Mouse (Mus musculus): ENCODE results near the gene Tpr. TPM values are rescaled to one million over a fixed set of nuclear protein-coding genes. Genes with fewer than 3 reads are reported as not detected.

Gene Tpr
- polyA plus RNA-seq, 1 experiment from 2014 or later, result 160 TPM

DNA sequence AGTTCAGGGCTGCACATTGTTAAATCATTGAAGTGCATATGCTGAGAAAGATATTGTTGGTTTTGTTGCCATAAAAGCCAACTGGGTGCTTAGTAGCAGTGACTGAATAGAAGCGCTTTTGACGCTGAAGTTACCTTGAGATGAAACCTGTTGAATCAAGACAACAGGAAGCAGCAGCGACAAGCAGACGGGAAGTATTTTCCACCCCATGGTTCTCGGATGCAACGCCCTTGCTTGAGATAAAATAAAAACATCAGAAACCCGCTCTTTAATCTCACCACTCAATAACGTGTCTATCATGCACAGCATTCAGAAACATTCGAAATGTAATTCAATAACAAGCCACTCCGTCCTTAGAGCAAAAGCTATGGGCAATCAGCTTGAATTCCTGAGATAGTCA lies 72.7 kb downstream of the Tpr start:
- H3K27me3 ChIP-seq (replicated peaks), result no peaks in the 10 kb centered on the region
- no peak overlapping the region for H3K4me3 ChIP-seq (replicated peaks)
- no peaks in the 10 kb centered on the region for H3K4me1 ChIP-seq (replicated peaks)
- 85% methylated on average over 10 of the region's 10 CpGs for WGBS
- no peaks in the 10 kb centered on the region for H3K36me3 ChIP-seq
- no peak overlapping the region for H3K27ac ChIP-seq
- no peak for ATAC-seq
- no peak overlapping the region for H3K9ac ChIP-seq
- H3K4me2 ChIP-seq (replicated peaks), result no peak overlapping the region
- no peaks in the 10 kb centered on the region for H3K9me3 ChIP-seq

DNA sequence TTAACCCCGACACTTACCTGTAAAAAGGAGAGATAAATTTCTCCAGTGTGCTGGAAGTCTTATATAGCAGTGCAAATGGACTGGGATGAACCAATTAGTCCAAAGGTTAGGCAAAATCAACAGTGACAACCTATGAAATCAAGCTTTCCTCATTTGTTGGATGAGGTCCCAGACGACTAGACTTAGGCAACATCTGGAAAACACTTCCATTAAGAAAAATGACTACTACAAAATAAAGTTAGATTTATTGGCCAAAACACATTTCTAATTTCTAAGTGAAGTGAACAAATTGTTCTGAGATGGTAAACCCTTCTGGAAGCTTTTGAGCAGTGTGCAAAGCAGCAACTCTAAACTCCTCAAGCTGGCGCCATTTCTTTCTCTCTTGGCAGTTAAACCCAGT lies 73.5 kb downstream of the Tpr start, which contains the start of gene Prg4:
Gene Prg4, minus strand, starts transcription at position 34 of the 400 bp plus-strand sequence.
- no peak within 1 kb of the TSS for H3K9ac ChIP-seq
- 79% methylated on average over 3 of the region's 3 CpGs for WGBS
- no peak within 1 kb of the TSS for H3K27ac ChIP-seq
- H3K9me3 ChIP-seq, result no peaks in the 10 kb centered on the region
- H3K27me3 ChIP-seq (replicated peaks), result no peaks in the 10 kb centered on the region
- no peak within 1 kb of the TSS for H3K4me2 ChIP-seq (replicated peaks)
- H3K36me3 ChIP-seq, result no peaks in the 10 kb centered on the region
- no peak within 1 kb of the TSS for H3K4me3 ChIP-seq (replicated peaks)
- H3K4me1 ChIP-seq (replicated peaks), result no peaks in the 10 kb centered on the region
- ATAC-seq, result no peak

DNA sequence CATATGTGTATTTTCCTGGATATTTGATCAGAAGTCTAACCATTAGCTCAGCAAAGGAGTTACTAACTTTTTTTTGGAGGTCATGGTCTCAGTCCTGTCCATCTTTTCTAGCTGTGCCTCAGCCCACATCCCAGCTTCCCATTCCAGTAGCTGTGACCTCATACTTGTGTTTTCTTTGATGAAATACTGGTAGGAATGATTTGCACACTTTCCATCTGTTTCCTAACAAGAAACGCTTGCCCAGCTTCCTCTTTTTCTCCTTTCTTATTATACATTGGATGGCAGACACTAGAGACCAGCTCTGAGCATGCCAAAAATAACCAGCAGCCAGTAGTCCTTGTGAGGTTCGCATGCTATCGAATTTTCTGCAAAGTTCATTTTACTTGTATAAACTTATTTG lies 77.4 kb downstream of the Tpr start:
- Histone ChIP-seq H3K27me3 (replicated peaks) (no peaks in the 10 kb centered on the region), H3K9ac (no peak overlapping the region), H3K4me1 (replicated peaks) (no peaks in the 10 kb centered on the region), H3K36me3 (no peaks in the 10 kb centered on the region), H3K4me3 (replicated peaks) (no peak overlapping the region), H3K9me3 (no peaks in the 10 kb centered on the region), H3K4me2 (replicated peaks) (no peak overlapping the region), H3K27ac (no peak overlapping the region)
- no peak for ATAC-seq
- WGBS, result 80% methylated on average over 3 of the region's 3 CpGs

DNA sequence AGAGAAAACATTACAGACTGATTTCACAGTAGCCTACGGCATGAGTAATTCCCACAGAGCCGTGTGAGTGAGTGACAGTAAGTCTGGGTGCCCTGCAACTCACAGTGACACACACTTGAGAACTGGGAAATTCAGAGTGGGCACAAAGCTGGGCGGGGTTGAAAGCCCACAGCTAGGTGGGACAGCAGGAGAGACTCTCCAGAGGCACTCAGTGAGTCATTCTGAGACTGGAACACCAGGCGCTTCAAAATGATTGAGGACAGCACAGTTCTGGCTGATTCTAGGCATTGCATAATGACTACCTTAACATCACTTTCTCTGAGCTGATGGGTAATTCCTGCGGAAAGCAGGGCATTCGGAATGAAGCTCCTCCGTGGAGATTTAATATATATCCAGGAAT lies 79.9 kb downstream of the Tpr start:
- no peaks in the 10 kb centered on the region for H3K36me3 ChIP-seq
- H3K4me3 ChIP-seq (replicated peaks), result no peak overlapping the region
- H3K9me3 ChIP-seq, result no peaks in the 10 kb centered on the region
- no peak overlapping the region for H3K27ac ChIP-seq
- WGBS, result 75% methylated on average over 7 of the region's 7 CpGs
- H3K27me3 ChIP-seq (replicated peaks), result no peaks in the 10 kb centered on the region
- no peak overlapping the region for H3K4me2 ChIP-seq (replicated peaks)
- no peak overlapping the region for H3K9ac ChIP-seq
- no peaks in the 10 kb centered on the region for H3K4me1 ChIP-seq (replicated peaks)
- no peak for ATAC-seq

DNA sequence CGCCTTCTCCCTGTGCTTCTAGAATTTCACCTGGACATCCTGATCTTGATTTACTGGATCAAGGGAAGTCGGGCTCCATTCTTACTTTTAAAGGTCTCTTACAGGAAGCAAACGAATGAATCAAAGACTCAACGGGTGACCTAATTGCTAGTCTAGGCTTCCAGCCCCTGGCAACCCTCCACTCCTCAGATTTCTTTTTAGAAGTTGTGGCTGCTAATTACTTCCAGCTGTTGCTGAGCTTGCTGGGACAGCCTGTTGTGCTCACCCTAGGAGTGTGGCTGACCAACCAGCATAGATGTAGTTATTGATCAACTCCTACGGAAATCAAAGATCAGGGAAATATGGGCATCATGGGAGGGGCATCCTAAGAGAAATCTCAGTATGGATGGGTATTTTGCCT lies 88.0 kb downstream of the Tpr start:
- H3K4me3 ChIP-seq (replicated peaks), result no peak overlapping the region
- no peak overlapping the region for H3K4me2 ChIP-seq (replicated peaks)
- H3K27me3 ChIP-seq (replicated peaks), result no peaks in the 10 kb centered on the region
- 77% methylated on average over 5 of the region's 5 CpGs for WGBS
- no peak overlapping the region for H3K9ac ChIP-seq
- H3K27ac ChIP-seq, result no peak overlapping the region
- ATAC-seq, result no peak
- no peaks in the 10 kb centered on the region for H3K4me1 ChIP-seq (replicated peaks)
- H3K9me3 ChIP-seq, result no peaks in the 10 kb centered on the region
- no peaks in the 10 kb centered on the region for H3K36me3 ChIP-seq

DNA sequence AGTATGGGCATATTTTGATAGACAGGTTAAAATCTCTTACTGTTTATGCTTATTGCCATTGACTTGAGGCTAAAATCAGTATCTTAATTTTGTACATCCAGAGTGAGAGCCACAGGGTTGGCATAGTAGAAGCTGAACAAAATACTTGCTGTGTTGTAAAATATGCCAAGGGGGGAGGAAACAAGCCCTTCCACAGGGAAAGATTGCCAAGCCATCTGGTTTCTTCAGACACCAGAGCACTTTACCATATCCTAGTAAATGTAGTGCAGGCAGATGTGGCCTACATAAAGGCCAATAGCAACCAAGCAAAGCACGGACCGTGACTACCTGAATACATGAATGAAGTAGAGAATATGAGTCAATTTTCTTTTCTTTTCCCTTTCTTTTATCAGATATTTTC lies 96.5 kb downstream of the Tpr start:
- H3K36me3 ChIP-seq, result no peaks in the 10 kb centered on the region
- H3K9ac ChIP-seq, result no peak overlapping the region
- H3K4me1 ChIP-seq (replicated peaks), result no peaks in the 10 kb centered on the region
- H3K4me2 ChIP-seq (replicated peaks), result no peak overlapping the region
- no peaks in the 10 kb centered on the region for H3K27me3 ChIP-seq (replicated peaks)
- no peaks in the 10 kb centered on the region for H3K9me3 ChIP-seq
- no peak overlapping the region for H3K27ac ChIP-seq
- WGBS, result 96% methylated on average over 2 of the region's 2 CpGs
- no peak overlapping the region for H3K4me3 ChIP-seq (replicated peaks)
- ATAC-seq, result no peak

DNA sequence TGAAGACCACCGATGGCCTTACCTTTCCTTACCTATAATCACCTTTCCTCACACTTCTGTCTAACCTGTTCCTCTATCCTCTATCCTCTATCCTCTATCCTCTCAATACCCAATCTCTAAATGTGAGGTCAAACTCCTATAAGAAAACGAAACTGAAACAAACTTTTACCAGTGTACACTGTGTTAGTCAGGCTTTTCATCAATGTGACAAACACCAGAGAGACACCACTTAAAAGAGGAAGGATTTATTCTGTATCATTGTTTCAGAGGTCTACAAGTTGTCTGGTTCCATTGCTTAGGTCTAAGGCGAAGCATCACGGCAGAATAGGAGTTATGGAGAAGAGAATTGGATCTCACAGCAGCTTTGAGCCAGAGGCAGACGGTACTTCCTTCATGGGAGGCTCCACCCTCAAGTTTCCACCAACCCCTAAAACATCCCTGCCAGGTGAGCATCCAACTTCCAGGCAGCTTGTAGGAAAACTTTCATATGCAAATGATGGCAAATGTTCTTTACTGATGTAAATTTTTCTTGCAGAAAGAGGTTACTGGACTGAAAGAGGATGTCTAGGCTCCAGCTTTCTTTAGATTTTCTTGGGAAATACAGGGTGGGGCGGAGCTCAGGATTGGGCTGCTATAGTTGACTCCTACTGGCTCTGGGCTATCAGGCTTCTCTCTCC lies 104.1 kb downstream of the Tpr start:
- 68% methylated on average over 6 of the region's 6 CpGs for WGBS
- no peaks in the 10 kb centered on the region for H3K4me1 ChIP-seq (replicated peaks)
- 0 out of 2 replicates have a peak, but pooled peaks have one; percentile 28 for ATAC-seq
- no peak overlapping the region for H3K4me2 ChIP-seq (replicated peaks)
- H3K4me3 ChIP-seq (replicated peaks), result no peak overlapping the region
- no peaks in the 10 kb centered on the region for H3K36me3 ChIP-seq
- H3K27me3 ChIP-seq (replicated peaks), result no peaks in the 10 kb centered on the region
- no peak overlapping the region for H3K27ac ChIP-seq
- no peaks in the 10 kb centered on the region for H3K9me3 ChIP-seq
- H3K9ac ChIP-seq, result no peak overlapping the region

DNA sequence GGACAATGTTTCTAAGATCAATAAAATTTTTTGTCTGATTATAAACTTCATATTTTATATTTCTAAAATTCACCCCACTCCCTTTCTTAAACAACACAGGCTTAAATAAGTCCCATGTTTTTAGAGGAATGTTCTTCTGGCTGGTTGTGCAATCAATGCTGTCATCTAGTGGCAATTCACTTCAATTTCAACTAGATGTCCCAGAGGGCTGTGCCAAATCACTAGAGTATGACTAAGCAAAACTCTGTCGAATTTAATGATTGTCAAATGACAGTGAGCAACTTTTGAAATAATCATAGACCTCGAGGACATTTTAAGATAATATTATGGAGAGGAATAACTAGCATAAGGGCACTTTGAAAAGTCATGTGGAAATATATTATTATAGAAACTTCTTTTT lies 105.1 kb downstream of the Tpr start:
- no peaks in the 10 kb centered on the region for H3K4me1 ChIP-seq (replicated peaks)
- no peaks in the 10 kb centered on the region for H3K27me3 ChIP-seq (replicated peaks)
- 63% methylated on average over 2 of the region's 2 CpGs for WGBS
- H3K9me3 ChIP-seq, result no peaks in the 10 kb centered on the region
- no peak overlapping the region for H3K4me2 ChIP-seq (replicated peaks)
- no peak overlapping the region for H3K4me3 ChIP-seq (replicated peaks)
- no peak for ATAC-seq
- H3K36me3 ChIP-seq, result no peaks in the 10 kb centered on the region
- H3K27ac ChIP-seq, result no peak overlapping the region
- no peak overlapping the region for H3K9ac ChIP-seq

DNA sequence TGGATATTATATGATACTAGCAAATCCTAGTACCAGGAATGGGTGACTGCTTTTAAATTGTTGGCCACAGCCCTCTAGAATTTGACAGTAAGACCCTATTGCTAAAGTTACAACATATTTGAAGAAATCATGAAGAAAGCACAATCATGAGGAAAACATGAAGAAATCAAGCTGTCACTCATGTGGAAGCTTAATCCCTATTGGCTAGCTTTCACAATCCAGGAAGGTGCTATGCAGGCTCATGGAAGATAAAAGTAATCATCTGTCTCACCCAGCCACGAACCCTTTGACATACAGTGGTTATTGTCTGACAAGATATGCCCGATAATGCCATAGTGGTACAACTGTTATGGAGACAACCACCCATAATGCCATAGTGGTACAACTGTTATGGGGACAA lies 105.5 kb downstream of the Tpr start:
- no peaks in the 10 kb centered on the region for H3K27me3 ChIP-seq (replicated peaks)
- 84% methylated on average over 2 of the region's 2 CpGs for WGBS
- no peaks in the 10 kb centered on the region for H3K9me3 ChIP-seq
- no peaks in the 10 kb centered on the region for H3K36me3 ChIP-seq
- no peak overlapping the region for H3K4me2 ChIP-seq (replicated peaks)
- H3K4me1 ChIP-seq (replicated peaks), result no peaks in the 10 kb centered on the region
- no peak overlapping the region for H3K4me3 ChIP-seq (replicated peaks)
- H3K27ac ChIP-seq, result no peak overlapping the region
- ATAC-seq, result no peak
- H3K9ac ChIP-seq, result no peak overlapping the region

Other genes with a start within 250 kb of the Tpr start
- not detected in 2 replicates for gene Pdc, start 73.4 kb upstream of the Tpr start, polyA plus RNA-seq (2015; fragmentation: Nextera tagmentation; extraction: Ambion mirVana)
- gene Odr4, start 242 bp downstream of the Tpr start, polyA plus RNA-seq (2015; fragmentation: Nextera tagmentation; extraction: Ambion mirVana), result 39.2 and 42.3 TPM in 2 replicates
- 0.58 and 0.69 TPM in 2 replicates for gene Prg4, start 73.3 kb downstream of the Tpr start, polyA plus RNA-seq (2015; fragmentation: Nextera tagmentation; extraction: Ambion mirVana)